Mouse (Mus musculus): ENCODE data around the gene Ptges3. TPM values are rescaled to one million over a fixed set of nuclear protein-coding genes. Genes with fewer than 3 reads are reported as not detected.

The Ptges3 gene
- polyA plus RNA-seq, 1 experiment = 168 TPM

GRCm38 (mm10) chr10:128091564-128092505 is 33.1 kb downstream of the Ptges3 start, which contains the start of gene Baz2a:
TSS of gene Baz2a (plus strand) at chr10:128091577.
- TF ChIP-seq POLR2A (IDR thresholded peaks at IDR 0.05; ENCODE audit: borderline replicate concordance, control insufficient read depth, low read depth, low read length) (peak; percentile 45), CTCF (IDR thresholded peaks at IDR 0.05; ENCODE audit: control insufficient read depth, insufficient read depth, low read length) (no peak)
- Histone ChIP-seq H3K4me3 (replicated peaks; ENCODE audit: control insufficient read depth, low read depth, low read length) (peak within 1 kb of the TSS; percentile 90), H3K27ac (ENCODE audit: control insufficient read depth, insufficient read depth, low read depth, low read length, poor library complexity) (peak within 1 kb of the TSS; percentile 95), H3K4me1 (ENCODE audit: control insufficient read depth, insufficient read depth, low read length) (peaks cover 4% of the 10 kb centered on the region)
- WGBS = under 1% methylated on average over 20 of the region's 20 CpGs

GRCm38 (mm10) chr10:128092506-128093495 is 34.0 kb downstream of the Ptges3 start:
- H3K4me1 ChIP-seq (ENCODE audit: control insufficient read depth, insufficient read depth, low read length) = peaks cover 4% of the 10 kb centered on the region

GRCm38 (mm10) chr10:128093496-128094294 is 34.9 kb downstream of the Ptges3 start:
- TF ChIP-seq POLR2A (IDR thresholded peaks at IDR 0.05; ENCODE audit: borderline replicate concordance, control insufficient read depth, low read depth, low read length) (no peak), CTCF (IDR thresholded peaks at IDR 0.05; ENCODE audit: control insufficient read depth, insufficient read depth, low read length) (no peak)
- 15% methylated on average over 13 of the region's 13 CpGs for WGBS
- peak overlapping the region; percentile 95 for H3K27ac ChIP-seq (ENCODE audit: control insufficient read depth, insufficient read depth, low read depth, low read length, poor library complexity)
- H3K4me1 ChIP-seq (ENCODE audit: control insufficient read depth, insufficient read depth, low read length) = peaks cover 4% of the 10 kb centered on the region
- peak overlapping the region; percentile 88 for H3K4me3 ChIP-seq (replicated peaks; ENCODE audit: control insufficient read depth, low read depth, low read length)

More at GRCm38 (mm10) chr10:128092506-128093495, 34.0 kb downstream of the Ptges3 start:
- H3K27ac ChIP-seq (ENCODE audit: control insufficient read depth, insufficient read depth, low read depth, low read length, poor library complexity) = peak overlapping the region; percentile 95
- peak overlapping the region; percentile 90 for H3K4me3 ChIP-seq (replicated peaks; ENCODE audit: control insufficient read depth, low read depth, low read length)
- peak; percentile 22; the same call in 1 of the 2 replicates for TF ChIP-seq POLR2A (IDR thresholded peaks at IDR 0.05; ENCODE audit: borderline replicate concordance, control insufficient read depth, low read depth, low read length)
- peak; percentile 32; the same call in 1 of the 2 replicates for TF ChIP-seq CTCF (IDR thresholded peaks at IDR 0.05; ENCODE audit: control insufficient read depth, insufficient read depth, low read length)
- WGBS = under 1% methylated on average over 67 of the region's 88 CpGs

- Histone ChIP-seq H3K4me1 (ENCODE audit: control insufficient read depth, insufficient read depth, low read length) (peaks cover 4% of the 10 kb centered on the region), H3K27ac (ENCODE audit: control insufficient read depth, insufficient read depth, low read depth, low read length, poor library complexity) (peak overlapping the region; percentile 95), H3K4me3 (replicated peaks; ENCODE audit: control insufficient read depth, low read depth, low read length) (peak overlapping the region; percentile 38)
- 6% methylated on average over 19 of the region's 19 CpGs for WGBS
- no peak for TF ChIP-seq CTCF (IDR thresholded peaks at IDR 0.05; ENCODE audit: control insufficient read depth, insufficient read depth, low read length)
- peak; percentile 57; the same call in 1 of the 2 replicates for TF ChIP-seq POLR2A (IDR thresholded peaks at IDR 0.05; ENCODE audit: borderline replicate concordance, control insufficient read depth, low read depth, low read length)
Observed at GRCm38 (mm10) chr10:128094340-128094968, 35.7 kb downstream of the Ptges3 start.

- no peak for TF ChIP-seq CTCF (IDR thresholded peaks at IDR 0.05; ENCODE audit: control insufficient read depth, insufficient read depth, low read length)
- no peak for TF ChIP-seq POLR2A (IDR thresholded peaks at IDR 0.05; ENCODE audit: borderline replicate concordance, control insufficient read depth, low read depth, low read length)
- 19% methylated on average over 9 of the region's 9 CpGs for WGBS
- Histone ChIP-seq H3K4me1 (ENCODE audit: control insufficient read depth, insufficient read depth, low read length) (peaks cover 4% of the 10 kb centered on the region), H3K27ac (ENCODE audit: control insufficient read depth, insufficient read depth, low read depth, low read length, poor library complexity) (peak overlapping the region; percentile 95), H3K4me3 (replicated peaks; ENCODE audit: control insufficient read depth, low read depth, low read length) (no peak overlapping the region)
Observed at GRCm38 (mm10) chr10:128095003-128095636, 36.4 kb downstream of the Ptges3 start.

- TF ChIP-seq CTCF (IDR thresholded peaks at IDR 0.05; ENCODE audit: control insufficient read depth, insufficient read depth, low read length) (no peak), POLR2A (IDR thresholded peaks at IDR 0.05; ENCODE audit: borderline replicate concordance, control insufficient read depth, low read depth, low read length) (no peak)
- 15% methylated on average over 4 of the region's 4 CpGs for WGBS
- Histone ChIP-seq H3K27ac (ENCODE audit: control insufficient read depth, insufficient read depth, low read depth, low read length, poor library complexity) (peak overlapping the region; percentile 21), H3K4me1 (ENCODE audit: control insufficient read depth, insufficient read depth, low read length) (peaks cover 4% of the 10 kb centered on the region), H3K4me3 (replicated peaks; ENCODE audit: control insufficient read depth, low read depth, low read length) (peak overlapping the region; percentile 74)
Observed at GRCm38 (mm10) chr10:128096313-128096692, 37.5 kb downstream of the Ptges3 start.

Measured in bone marrow, adult 2 months (tissue).